Mouse (Mus musculus): ENCODE results near the gene Ctxn2. TPM values are rescaled to one million over a fixed set of nuclear protein-coding genes. Genes with fewer than 3 reads are reported as not detected.

Ctxn2 gene
- total RNA-seq, 4 experiments from 2014 or later: 12.0 to 15.0 (median 13.5) TPM

- DNase-seq (ENCODE audit: low spot score in 2 of 2): no peak
Observed at GRCm38 (mm10) chr2:125192905-125193304, 56.4 kb downstream of the Ctxn2 start.

DNA sequence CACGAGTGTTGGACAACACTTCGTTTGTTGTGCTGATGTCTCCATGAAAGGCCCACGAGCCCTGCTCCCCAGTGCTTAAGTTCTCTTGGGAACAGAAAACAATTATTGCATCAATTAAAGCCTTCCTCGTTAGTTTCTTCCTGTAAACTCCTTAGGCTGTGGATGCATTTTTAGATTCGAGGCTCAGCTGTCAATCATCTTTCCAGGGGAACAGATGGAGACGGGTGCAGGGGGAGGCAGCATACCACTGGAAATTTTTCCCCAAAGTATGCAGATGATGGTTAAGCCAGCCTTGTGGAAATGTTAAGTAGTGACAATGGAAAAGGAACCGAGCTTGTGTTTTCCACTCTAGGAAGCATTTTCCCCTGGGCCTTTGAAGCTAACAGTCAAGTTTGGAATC, 60.3 kb downstream of the Ctxn2 start:
- peak; percentile 11 to 18 for DNase-seq (ENCODE audit: low spot score in 2 of 2)

Other genes with a start within 250 kb of the Ctxn2 start
- gene Slc24a5, start 68.6 kb upstream of the Ctxn2 start, total RNA-seq (2022): 1 to 10 TPM in 3 of 4 experiments, under 1 TPM in 1; 0.69 to 1.4 (median 1.3) TPM
- 10 to 100 TPM; 86.0 to 92.4 (median 89.1) TPM for gene Myef2, start 13.0 kb upstream of the Ctxn2 start, total RNA-seq (2022)
- under 1 TPM in 3 of 4 experiments, not detected in 1; 0.10 to 0.27 (median 0.25) TPM for gene Slc12a1, start 15.8 kb downstream of the Ctxn2 start, total RNA-seq (2022)
- 10 to 100 TPM; 24.6 to 30.0 (median 28.4) TPM for gene Dut, start 110.5 kb downstream of the Ctxn2 start, total RNA-seq (2022)